Mouse (Mus musculus) hindbrain, embryonic 14.5 days (tissue): ENCODE data around the gene Myl12a. TPM values are rescaled to one million over a fixed set of nuclear protein-coding genes. Genes with fewer than 3 reads are reported as not detected.
"Not testable (repeated sequence)": the region's sequence is repeated elsewhere in the genome, so short reads cannot be mapped to it uniquely, and the experiment has no call there.

Experiments used
- ATAC-seq: fragments of 200-750 bp; cut with Nextera tagmentation; 2 replicates; pipeline ENCODE4 v1.8.0; 2017; ENCODE audit warnings: moderate number of reproducible peaks, mild to moderate bottlenecking, moderate TSS enrichment, moderate library complexity; ENCODE audit not compliant: low FRiP score
- DNase-seq: peaks from one replicate; pipeline ENCODE4 v3.0.0-alpha.2; 2015; ENCODE audit warnings: low spot score
- H3K27ac ChIP-seq: fragments of 300-500 bp; sonication (generic); 2 replicates; pipeline ENCODE4 v1.5.1; 2014; ENCODE audit warnings: mild to moderate bottlenecking, moderate library complexity
- H3K27me3 ChIP-seq: fragments of 300-500 bp; sonication (generic); 2 replicates; pipeline ENCODE4 v1.6.1; 2014; ENCODE audit warnings: mild to moderate bottlenecking, low read length, mixed read lengths; ENCODE audit not compliant: control insufficient read depth, insufficient read depth
- H3K36me3 ChIP-seq: fragments of 300-500 bp; sonication (generic); replicated peaks from 2 replicates; pipeline ENCODE4 v1.6.1; 2014; ENCODE audit not compliant: control insufficient read depth, insufficient read depth
- H3K4me1 ChIP-seq: fragments of 300-500 bp; sonication (generic); replicated peaks from 2 replicates; pipeline ENCODE4 v1.6.1; 2014; ENCODE audit warnings: antibody characterized with exemption, low read length, mixed read lengths; ENCODE audit not compliant: control insufficient read depth, insufficient read depth
- H3K4me2 ChIP-seq: fragments of 300-500 bp; sonication (generic); replicated peaks from 2 replicates; pipeline ENCODE4 v1.6.1; 2014; ENCODE audit warnings: mild to moderate bottlenecking, moderate library complexity
- H3K4me3 ChIP-seq: fragments of 300-500 bp; sonication (generic); replicated peaks from 2 replicates; pipeline ENCODE4 v1.5.1; 2014; ENCODE audit warnings: mild to moderate bottlenecking, low read length
- H3K9ac ChIP-seq: fragments of 300-500 bp; sonication (generic); 2 replicates; pipeline ENCODE4 v1.6.1; 2014
- H3K9me3 ChIP-seq: fragments of 300-500 bp; sonication (generic); 2 replicates; pipeline ENCODE4 v1.6.1; 2016; ENCODE audit warnings: low read length; ENCODE audit not compliant: control insufficient read depth
- WGBS: fragments of 180-500 bp; shearing (Covaris S2); extraction: QIAGEN DNeasy Blood & Tissue Kit; methylation state at CpG from one replicate; pipeline ENCODE4 v1.1.7; 2014; 5-methylcytosine and 5-hydroxymethylcytosine counted together
- polyA plus RNA-seq: library from polyadenylated mRNA; unstranded; fragments of >200 nt; fragmentation: Nextera tagmentation; extraction: Ambion mirVana; gene quantifications from 2 replicates; pipeline ENCODE4 v1.2.1, GENCODE M21; 2014

Gene Myl12a
- polyA plus RNA-seq, 1 experiment from 2014 or later, result 119 TPM

DNA sequence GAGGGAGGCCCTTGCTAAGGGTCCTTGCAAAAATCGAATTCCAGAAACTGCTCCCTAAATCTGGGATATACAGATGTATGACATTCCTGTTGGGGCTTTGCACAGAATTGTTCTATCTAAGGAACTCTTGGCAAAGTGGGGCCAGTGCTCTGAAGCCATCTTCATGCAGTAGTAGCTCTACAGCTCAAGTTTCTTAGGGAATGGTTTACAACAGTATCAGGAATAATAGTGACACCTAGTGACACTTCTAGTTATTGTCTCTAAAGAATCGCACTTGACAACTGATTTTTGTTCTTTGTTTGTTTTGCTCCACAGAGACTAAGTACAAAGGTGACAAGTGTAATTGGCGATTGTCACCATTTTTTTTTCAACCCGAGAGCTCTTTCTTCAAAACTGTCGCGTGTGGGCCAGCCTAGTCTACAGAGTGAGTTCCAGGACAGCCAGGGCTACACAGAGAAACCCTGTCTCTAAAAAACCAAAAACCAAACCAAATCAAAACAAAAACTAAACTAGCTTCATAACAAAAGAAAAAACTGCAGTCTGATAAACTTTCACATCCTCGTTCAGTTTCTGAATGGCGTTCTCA, 34.0 kb downstream of the Myl12a start:
- Histone ChIP-seq H3K4me2 (no peak overlapping the region), H3K36me3 (peaks cover 11% of the 10 kb centered on the region), H3K27me3 (no peaks in the 10 kb centered on the region), H3K27ac (no peak overlapping the region), H3K4me3 (no peak overlapping the region), H3K9me3 (no peaks in the 10 kb centered on the region), H3K4me1 (no peaks in the 10 kb centered on the region), H3K9ac (no peak overlapping the region)
- ATAC-seq (peak; percentile 44; the same call in 1 of the 2 replicates), DNase-seq (peak; percentile 81)
- 28% methylated on average over 8 of the region's 8 CpGs for WGBS

DNA sequence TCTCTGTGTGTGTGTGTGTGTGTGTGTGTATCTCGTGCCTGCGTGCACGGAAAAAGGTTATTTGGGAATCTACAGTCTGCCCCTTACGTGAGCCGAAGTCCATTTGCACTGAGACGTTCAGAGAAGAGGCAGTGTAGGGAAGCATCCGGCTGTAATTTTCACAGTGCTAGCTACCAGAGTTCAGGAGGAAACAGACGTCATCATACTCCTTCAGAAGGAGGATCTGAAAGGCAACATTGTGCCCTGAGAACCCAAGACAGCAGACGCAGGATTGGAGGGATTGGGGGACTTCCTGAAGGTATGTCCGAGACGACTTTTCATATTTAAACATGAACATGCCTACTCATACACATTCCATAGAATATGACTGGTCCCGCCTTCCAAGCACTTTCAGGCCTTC, 35.0 kb downstream of the Myl12a start:
- no peaks in the 10 kb centered on the region for H3K27me3 ChIP-seq
- ATAC-seq (no peak), DNase-seq (no peak)
- WGBS, result 53% methylated on average over 12 of the region's 12 CpGs
- no peak overlapping the region for H3K4me3 ChIP-seq
- no peaks in the 10 kb centered on the region for H3K9me3 ChIP-seq
- no peak overlapping the region for H3K9ac ChIP-seq
- H3K36me3 ChIP-seq, result 0 out of 2 replicates have a peak, but pooled peaks cover under 1% of the 10 kb centered on the region
- H3K4me1 ChIP-seq, result no peaks in the 10 kb centered on the region
- no peak overlapping the region for H3K27ac ChIP-seq
- no peak overlapping the region for H3K4me2 ChIP-seq

DNA sequence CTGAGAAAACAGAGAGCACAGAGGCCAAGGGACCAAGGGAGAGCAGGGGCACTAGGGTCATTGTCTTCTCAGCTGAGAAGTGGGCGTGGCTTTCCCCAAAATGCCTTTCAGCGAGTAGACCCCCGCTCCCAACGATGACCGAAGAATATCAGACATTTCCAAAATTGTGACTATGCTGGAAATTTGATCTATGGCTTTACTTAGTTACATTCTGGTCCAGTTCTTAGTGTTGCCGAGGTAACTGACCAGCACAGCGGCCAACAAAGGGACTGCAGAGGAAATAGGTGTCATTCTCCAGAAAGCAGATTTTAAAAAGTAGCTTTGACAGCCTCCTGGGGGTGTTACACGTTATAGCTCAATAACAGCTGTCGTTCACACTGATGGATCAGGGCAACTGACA, 35.5 kb downstream of the Myl12a start:
- Histone ChIP-seq H3K9me3 (no peaks in the 10 kb centered on the region), H3K27me3 (no peaks in the 10 kb centered on the region), H3K27ac (no peak overlapping the region), H3K4me3 (no peak overlapping the region), H3K36me3 (no peaks in the 10 kb centered on the region), H3K9ac (no peak overlapping the region), H3K4me1 (no peaks in the 10 kb centered on the region), H3K4me2 (no peak overlapping the region)
- 15% methylated on average over 9 of the region's 9 CpGs for WGBS
- DNase-seq (no peak), ATAC-seq (no peak)

DNA sequence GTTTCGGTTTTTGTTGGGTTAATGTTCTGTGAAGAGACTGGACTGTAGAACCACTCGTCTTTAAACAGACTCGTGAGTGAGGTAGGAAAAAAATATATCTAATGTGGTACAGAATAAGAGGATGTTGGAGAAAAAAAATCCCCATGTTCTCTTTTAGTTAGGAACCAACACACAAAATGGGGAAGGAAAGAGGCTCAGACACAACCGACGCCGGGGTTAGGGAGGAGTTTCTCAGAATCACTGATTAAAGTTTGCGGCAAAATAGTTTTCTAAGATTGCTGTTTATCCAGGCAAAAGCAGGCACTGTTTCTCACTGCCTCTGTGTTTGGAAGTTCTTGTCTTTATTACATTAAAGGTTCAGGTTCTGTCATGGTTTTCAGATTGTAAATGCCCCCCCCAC, 36.6 kb downstream of the Myl12a start:
- DNase-seq (no peak), ATAC-seq (no peak)
- 97% methylated on average over 7 of the region's 7 CpGs for WGBS
- H3K4me3 ChIP-seq, result no peak overlapping the region
- no peaks in the 10 kb centered on the region for H3K4me1 ChIP-seq
- H3K27me3 ChIP-seq, result no peaks in the 10 kb centered on the region
- H3K27ac ChIP-seq, result no peak overlapping the region
- no peaks in the 10 kb centered on the region for H3K36me3 ChIP-seq
- H3K9me3 ChIP-seq, result no peaks in the 10 kb centered on the region
- H3K9ac ChIP-seq, result no peak overlapping the region
- no peak overlapping the region for H3K4me2 ChIP-seq

DNA sequence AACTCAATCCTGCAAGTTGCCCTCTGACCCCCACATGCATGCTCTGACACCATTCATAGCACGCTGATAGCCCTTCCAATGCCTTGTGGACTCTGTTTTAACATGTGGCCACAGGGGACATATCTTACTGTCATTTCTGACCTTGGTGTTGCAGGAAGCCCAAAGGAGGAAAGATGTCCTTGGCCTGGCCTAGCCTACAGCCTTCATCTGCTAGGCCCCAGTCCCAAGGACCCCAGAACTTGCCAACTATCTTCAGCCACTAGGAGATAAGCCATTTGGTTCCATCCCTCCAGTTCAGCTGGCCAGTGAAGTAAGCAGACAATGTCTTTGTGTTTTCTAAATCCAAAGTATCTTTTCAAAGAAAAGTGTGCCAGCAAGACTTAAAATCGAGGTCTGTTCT, 37.4 kb downstream of the Myl12a start:
- WGBS, result 84% methylated on average over 2 of the region's 2 CpGs
- H3K9ac ChIP-seq, result no peak overlapping the region
- no peak overlapping the region for H3K4me3 ChIP-seq
- H3K27me3 ChIP-seq, result no peaks in the 10 kb centered on the region
- H3K9me3 ChIP-seq, result no peaks in the 10 kb centered on the region
- no peaks in the 10 kb centered on the region for H3K36me3 ChIP-seq
- DNase-seq, result no peak
- no peak for ATAC-seq
- H3K4me2 ChIP-seq, result no peak overlapping the region
- H3K4me1 ChIP-seq, result no peaks in the 10 kb centered on the region
- no peak overlapping the region for H3K27ac ChIP-seq

DNA sequence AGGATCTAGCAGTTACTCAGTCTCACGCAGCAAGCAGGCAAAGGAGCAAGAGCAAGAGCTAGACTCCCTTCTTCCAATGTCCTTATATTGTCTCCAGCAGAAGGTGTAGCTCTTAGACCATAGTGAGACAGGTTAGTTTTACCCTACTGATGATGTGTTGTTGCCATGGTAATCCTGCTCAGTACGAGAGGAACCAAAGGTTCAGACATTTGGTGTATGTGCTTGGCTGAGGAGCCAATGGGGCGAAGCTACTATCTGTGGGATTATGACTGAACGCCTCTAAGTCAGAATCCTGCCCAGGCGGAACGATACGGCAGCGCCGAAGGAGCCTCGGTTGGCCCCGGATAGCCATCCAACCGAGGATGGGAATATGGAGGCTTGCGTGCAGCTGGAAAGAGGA, 39.1 kb downstream of the Myl12a start:
- 85% methylated on average over 13 of the region's 13 CpGs for WGBS
- not testable (repeated sequence) for H3K27me3 ChIP-seq, H3K9ac ChIP-seq, H3K27ac ChIP-seq, H3K4me1 ChIP-seq, H3K36me3 ChIP-seq, H3K9me3 ChIP-seq, H3K4me2 ChIP-seq, H3K4me3 ChIP-seq
- ATAC-seq, result peak; percentile 100
- peak; percentile 56 for DNase-seq

DNA sequence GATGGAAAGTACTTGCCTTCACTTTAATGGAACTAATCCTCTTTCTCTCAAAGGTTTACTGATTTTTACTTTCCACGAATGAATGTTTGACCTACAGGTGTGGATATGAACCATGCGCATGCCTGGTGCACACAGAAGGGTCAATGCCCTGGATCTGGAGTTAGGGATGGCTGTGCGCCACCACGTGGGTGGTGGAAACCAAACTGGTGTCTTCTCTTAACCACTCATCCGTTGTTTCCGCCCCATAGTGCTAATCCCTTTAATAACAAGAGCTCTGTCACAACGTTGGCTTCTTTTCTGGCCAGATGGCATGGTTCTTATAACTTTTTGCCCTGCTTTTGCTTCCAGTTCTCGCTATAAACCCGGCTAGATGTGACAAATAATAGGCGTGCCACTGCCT, 51.4 kb downstream of the Myl12a start:
- no peak for ATAC-seq
- WGBS, result 81% methylated on average over 10 of the region's 10 CpGs
- H3K27me3 ChIP-seq, result no peaks in the 10 kb centered on the region
- DNase-seq, result no peak
- H3K9ac ChIP-seq, result no peak overlapping the region
- H3K4me2 ChIP-seq, result no peak overlapping the region
- H3K27ac ChIP-seq, result no peak overlapping the region
- H3K9me3 ChIP-seq, result no peaks in the 10 kb centered on the region
- no peaks in the 10 kb centered on the region for H3K4me1 ChIP-seq
- H3K36me3 ChIP-seq, result no peaks in the 10 kb centered on the region
- H3K4me3 ChIP-seq, result no peak overlapping the region

DNA sequence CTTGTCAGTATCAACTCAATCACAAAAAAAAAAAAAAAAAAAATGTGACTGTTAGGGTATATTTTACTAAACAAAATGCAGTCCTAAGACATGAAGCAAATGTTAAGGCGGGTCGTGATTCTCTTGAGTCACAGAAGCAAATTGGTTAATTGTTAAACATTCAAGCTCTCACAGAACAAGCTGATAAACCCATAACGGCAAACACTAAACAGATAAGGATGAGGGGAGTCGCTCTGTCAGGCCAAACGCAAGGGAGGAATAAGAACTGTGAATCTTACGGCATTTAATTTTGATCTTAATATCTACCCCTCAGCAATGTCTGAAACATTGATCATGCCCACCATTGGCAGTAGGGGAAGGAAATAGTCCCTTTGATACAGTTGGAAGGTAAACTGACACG, 53.5 kb downstream of the Myl12a start:
- H3K36me3 ChIP-seq, result no peaks in the 10 kb centered on the region
- H3K27ac ChIP-seq, result no peak overlapping the region
- no peak overlapping the region for H3K4me2 ChIP-seq
- no peak overlapping the region for H3K4me3 ChIP-seq
- no peak overlapping the region for H3K9ac ChIP-seq
- no peaks in the 10 kb centered on the region for H3K4me1 ChIP-seq
- no peaks in the 10 kb centered on the region for H3K27me3 ChIP-seq
- 89% methylated on average over 7 of the region's 7 CpGs for WGBS
- no peaks in the 10 kb centered on the region for H3K9me3 ChIP-seq
- no peak for DNase-seq
- ATAC-seq, result no peak

DNA sequence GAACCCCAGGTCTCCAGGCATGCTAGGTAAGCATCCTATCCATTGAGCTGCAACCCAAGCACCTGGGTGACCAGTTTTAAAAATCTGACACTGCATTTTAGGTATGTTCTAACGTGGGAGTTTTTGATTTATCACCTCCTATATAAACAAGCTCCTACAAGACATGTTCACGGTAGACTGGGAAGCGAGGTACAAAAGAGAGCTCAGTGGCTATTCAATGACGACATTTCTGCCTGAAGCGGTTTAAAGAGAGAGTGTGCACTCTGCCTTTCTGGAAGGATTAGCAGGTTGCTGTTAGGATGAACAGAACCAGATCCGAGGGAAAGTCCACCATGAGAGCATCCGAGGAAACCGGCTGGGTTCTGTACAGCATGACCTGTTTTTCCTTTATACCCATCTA, 54.0 kb downstream of the Myl12a start:
- no peak overlapping the region for H3K27ac ChIP-seq
- WGBS, result 65% methylated on average over 8 of the region's 8 CpGs
- H3K36me3 ChIP-seq, result no peaks in the 10 kb centered on the region
- no peak for DNase-seq
- H3K4me3 ChIP-seq, result no peak overlapping the region
- no peak overlapping the region for H3K4me2 ChIP-seq
- no peaks in the 10 kb centered on the region for H3K4me1 ChIP-seq
- no peak for ATAC-seq
- H3K9ac ChIP-seq, result no peak overlapping the region
- no peaks in the 10 kb centered on the region for H3K9me3 ChIP-seq
- no peaks in the 10 kb centered on the region for H3K27me3 ChIP-seq

DNA sequence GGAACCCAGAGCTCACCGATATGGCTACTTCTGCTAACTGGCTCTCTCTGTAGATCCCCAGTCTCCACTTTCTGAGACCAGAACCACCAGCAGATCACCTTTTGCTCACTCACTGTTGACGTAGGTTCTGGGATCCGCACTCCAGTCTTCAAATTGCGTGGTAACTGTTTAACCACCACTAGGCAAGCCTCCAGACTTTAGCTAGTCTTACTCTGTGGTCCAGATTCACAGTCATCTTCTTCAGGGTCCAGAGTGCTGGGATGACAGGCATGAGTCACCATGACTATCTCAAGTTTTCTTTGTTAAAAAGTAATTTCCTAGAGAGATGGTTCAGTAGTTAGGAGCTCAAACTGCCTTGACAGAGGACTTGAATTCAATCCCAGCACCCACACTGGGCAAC, 58.9 kb downstream of the Myl12a start:
- H3K4me2 ChIP-seq, result no peak overlapping the region
- H3K36me3 ChIP-seq, result no peaks in the 10 kb centered on the region
- DNase-seq, result no peak
- ATAC-seq, result no peak
- H3K27ac ChIP-seq, result no peak overlapping the region
- peaks cover 9% of the 10 kb centered on the region for H3K9me3 ChIP-seq
- H3K27me3 ChIP-seq, result no peaks in the 10 kb centered on the region
- no peak overlapping the region for H3K9ac ChIP-seq
- WGBS, result 93% methylated on average over 4 of the region's 4 CpGs
- H3K4me1 ChIP-seq, result no peaks in the 10 kb centered on the region
- no peak overlapping the region for H3K4me3 ChIP-seq
